Mouse (Mus musculus): ENCODE data around the gene Gm20388. TPM values are rescaled to one million over a fixed set of nuclear protein-coding genes. Genes with fewer than 3 reads are reported as not detected.

Gene Gm20388
- total RNA-seq, 1 experiment from 2014 or later, result 3.6 TPM

DNA sequence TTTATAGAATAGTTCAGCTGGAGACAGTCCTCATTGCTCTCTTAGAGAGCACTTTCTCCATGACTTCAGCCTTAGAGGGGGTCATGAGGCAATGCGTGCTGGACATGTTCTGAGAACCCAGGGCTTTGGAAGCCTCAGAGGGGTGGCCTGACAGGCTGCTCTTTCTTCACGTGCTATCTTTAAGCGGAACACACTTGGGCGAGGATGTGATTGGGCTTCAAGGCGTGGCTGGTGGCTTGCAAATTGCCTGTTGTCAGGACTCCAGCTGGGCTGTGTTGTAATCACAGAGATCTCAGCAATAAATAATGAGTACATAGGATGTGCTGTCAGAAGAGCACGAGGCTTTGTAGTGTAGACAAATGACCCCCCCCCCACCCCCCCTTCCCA is 2200.2 kb downstream of the Gm20388 start:
- no peak for DNase-seq

- DNase-seq, result no peak
Measured at GRCm38 (mm10) chr8:122111745-122112144, 2201.1 kb downstream of the Gm20388 start.

DNA sequence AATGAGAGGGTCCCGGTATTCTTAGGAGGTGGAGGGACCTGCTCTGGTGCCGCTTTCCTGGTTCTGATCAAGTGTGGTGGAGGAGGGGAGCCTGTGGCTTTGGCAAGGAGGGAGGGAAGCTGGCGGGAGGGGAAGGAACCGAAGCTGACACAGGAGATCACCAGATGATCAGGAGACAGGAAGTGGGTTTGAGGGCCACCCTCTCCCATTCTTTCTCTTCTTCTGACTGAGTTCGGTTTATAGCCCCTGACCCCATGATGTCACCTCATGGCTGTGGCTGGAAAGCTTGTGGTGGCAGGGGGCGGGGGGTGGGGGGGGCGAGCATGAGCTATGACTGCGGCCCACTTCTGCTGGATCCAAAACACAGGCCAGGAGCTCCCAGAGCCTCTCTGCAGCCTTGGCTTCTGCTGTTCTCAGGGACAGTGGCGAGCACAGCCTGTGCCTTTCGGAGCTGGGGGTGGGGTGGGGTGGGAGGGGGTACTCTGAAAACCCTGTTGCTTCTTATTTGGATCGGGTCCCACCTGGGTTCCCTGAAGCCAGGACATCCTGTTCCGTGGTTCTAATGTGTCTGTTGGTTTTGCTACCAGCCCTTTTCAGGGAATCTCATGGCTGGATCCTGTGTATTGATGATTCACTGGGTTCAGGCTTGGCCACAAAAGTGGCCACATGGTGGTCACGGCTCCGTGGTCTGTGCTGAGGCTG is 2201.8 kb downstream of the Gm20388 start:
- no peak for DNase-seq

DNA sequence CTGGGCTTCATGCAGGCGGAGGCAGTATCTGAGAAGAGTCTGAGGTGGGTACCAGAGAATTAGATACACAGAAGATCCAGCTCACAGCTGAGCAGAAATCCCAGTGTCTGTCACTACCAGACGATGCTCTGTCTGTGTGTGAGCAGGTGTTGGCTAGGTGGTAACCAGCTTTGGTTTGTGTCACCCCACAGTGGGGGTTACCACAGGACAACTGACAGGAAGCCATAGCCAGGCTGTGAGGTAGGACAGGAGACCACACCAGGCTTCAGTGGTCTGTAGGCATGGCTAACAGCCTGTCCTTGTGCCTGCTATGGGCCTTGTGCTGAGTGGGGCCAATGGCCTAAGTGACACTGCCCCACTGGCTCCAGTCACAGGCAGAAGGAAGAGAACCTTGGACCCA is 2204.2 kb downstream of the Gm20388 start:
- DNase-seq, result no peak

GRCm38 (mm10) chr8:122116716-122117357 is 2206.2 kb downstream of the Gm20388 start:
- DNase-seq, result no peak

DNA sequence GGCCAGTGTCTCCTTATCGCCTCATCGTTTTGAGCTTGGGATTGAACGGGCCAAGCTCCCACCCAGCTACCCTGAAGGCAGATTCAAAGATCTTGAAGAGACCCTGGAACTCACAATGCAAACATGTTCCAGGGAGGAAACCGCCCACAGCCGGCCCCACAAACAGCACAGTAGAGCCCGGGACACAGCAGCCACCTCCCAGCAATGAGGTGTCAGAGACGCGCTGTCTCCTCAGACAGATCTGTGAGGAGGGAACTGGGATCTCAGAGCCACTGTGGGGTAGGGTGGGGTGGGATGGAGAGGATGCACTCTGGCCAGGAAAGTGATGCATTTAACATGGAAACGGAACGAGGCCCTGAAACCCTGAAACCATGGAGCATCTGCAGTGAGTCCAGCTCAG is 2207.5 kb downstream of the Gm20388 start:
- DNase-seq, result no peak

DNA sequence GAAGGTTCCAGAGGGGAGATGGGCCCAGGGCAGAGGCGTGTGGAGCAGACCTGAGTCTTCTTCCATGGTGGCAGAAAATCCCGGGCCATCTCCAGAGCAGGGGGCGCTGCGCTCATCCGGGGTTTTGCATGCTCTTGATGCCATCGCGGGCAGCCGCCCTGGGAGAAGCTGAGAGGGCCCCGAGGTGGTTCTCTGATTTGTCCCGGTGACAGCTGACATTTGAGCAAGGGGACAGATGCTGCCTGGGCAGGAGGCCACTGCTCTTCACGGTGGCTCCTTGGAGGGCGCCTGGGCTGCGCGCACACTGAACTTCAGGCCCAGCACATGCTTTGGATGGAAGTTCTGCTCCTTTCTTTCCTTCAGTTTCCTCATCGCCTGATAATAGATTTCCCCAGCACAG is 2207.9 kb downstream of the Gm20388 start:
- DNase-seq, result no peak

- no peak for DNase-seq
Measured at GRCm38 (mm10) chr8:122124326-122124725, 2213.7 kb downstream of the Gm20388 start.

DNA sequence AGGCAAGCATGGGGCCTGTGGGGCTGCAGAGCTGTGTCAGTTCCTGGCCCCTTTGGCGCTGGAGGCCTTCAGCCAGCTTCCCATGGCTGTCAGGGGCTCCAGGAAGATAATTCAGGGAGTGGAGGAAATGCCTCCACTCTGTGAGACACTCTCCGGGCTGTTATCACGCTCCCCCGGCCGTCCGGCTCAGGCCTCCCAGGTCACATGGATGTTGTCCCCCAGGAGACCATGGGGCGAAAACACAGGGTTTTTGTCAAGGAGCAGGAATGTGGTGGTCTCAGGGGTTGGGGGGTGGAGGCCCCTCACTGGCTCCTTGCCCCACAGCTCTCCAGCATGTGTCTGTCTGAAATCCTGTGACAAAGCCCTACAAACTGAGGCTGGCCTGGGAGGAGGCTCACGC is 2216.0 kb downstream of the Gm20388 start:
- DNase-seq, result no peak

DNA sequence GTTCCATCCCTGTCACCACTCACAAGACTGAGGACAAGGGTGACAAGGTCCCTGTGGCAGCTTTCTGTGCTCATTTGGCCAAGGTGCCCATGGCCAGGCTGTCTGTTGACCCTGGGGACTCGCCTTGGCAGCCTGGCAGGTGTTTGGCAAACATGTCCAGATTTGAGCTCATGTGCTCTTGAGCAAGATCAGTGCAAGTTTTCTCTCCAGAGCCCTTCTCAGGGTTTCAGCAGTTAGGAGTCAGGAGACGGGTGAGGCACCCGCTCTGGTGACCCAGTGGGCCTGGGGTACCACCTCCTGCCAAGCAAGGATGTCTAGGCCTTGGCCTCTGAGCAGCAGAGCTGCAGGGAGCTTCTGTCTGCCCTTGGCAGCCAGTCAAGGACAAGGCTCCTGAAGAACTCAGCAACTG is 2223.5 kb downstream of the Gm20388 start:
- DNase-seq, result peak; percentile 56

DNA sequence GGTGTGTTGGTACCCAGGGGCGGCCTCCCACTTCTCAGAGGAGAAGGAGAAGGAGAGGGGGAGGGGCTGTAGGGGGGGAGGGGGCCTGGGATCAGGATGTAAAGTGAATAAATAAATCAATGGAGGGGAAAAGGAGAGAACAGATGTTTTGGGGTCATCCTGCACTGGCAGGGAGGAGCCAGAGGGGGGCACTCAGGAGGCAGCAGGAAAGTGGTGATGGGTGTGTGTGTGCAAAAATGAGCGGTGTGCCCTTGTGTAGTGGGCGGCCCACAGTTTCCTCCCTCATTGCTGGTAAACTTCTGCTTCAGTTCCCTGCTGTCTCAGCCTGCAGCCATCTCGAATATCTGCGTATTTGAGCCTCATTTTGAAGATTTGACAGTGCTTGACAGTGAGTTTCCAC is 2224.9 kb downstream of the Gm20388 start:
- DNase-seq, result no peak

GRCm38 (mm10) chr8:122139784-122140183 is 2229.1 kb downstream of the Gm20388 start:
- DNase-seq, result peak; percentile 88

GRCm38 (mm10) chr8:122140411-122140810 is 2229.8 kb downstream of the Gm20388 start:
- no peak for DNase-seq

GRCm38 (mm10) chr8:122142428-122142827 is 2231.8 kb downstream of the Gm20388 start:
- no peak for DNase-seq

DNA sequence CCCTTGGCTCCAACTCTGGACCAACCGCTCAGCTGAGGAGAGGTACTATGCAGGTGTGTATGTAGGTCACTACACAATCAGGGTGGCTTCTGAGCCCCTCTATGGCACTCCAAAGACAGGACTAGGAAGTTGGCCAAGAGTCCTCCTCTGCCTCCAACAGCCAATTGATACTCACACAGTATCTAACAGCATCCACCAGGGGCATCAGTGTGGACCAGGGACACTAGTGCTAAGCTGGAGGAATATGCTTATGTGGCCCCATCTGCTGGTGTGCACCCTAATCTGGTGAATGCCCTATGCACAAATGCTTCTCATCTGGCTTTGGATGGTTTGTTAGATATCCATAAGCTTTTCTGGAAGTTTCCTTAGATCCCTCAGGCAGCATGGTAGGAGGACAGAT is 2232.6 kb downstream of the Gm20388 start:
- no peak for DNase-seq

- peak; percentile 37 for DNase-seq
Measured at GRCm38 (mm10) chr8:122144729-122145311, 2234.2 kb downstream of the Gm20388 start.

GRCm38 (mm10) chr8:122149045-122149444 is 2238.4 kb downstream of the Gm20388 start:
- no peak for DNase-seq

GRCm38 (mm10) chr8:122149606-122150005 is 2239.0 kb downstream of the Gm20388 start:
- no peak for DNase-seq

- DNase-seq, result no peak
Measured at GRCm38 (mm10) chr8:122151541-122151940, 2240.9 kb downstream of the Gm20388 start.

- no peak for DNase-seq
Measured at GRCm38 (mm10) chr8:122155082-122155643, 2244.5 kb downstream of the Gm20388 start.

- DNase-seq, result no peak
Measured at GRCm38 (mm10) chr8:122155964-122156363, 2245.3 kb downstream of the Gm20388 start.

DNA sequence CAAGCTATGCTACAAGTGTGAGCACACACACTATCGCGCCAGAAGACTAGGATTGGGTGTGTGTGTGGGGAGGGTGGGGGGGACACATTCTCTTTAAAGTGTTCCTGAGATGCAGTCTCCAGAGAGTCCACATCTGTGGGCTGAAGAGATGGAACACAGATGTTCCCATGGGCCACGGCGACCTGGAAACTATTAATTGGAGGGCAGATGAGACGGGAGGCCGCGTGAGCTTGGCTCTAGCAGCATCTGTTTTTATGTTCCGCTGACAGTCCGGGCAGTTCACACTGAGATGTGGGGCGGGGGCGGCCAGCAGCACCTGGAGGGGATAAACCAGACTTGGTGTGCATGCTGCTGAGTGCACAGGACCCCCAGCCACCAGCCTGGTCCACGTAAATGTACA is 2247.0 kb downstream of the Gm20388 start:
- DNase-seq, result no peak

GRCm38 (mm10) chr8:122160165-122160564 is 2249.5 kb downstream of the Gm20388 start:
- no peak for DNase-seq
